Mouse (Mus musculus) liver, postnatal 0 days (tissue): ENCODE data around the gene Srcin1.
A peak's percentile ranks its signal among the peaks of the same experiment; 100 is the strongest.

Experiments used
- CTCF ChIP-seq: sonication (generic); IDR thresholded peaks from 2 replicates; pipeline ENCODE4 v1.5.1; 2016; ENCODE audit warnings: antibody characterized with exemption, low read depth
- EP300 ChIP-seq: IDR thresholded peaks from 2 replicates; pipeline ENCODE4 v1.6.1; 2016; ENCODE audit warnings: antibody characterized with exemption, low read depth, mild to moderate bottlenecking

DNA sequence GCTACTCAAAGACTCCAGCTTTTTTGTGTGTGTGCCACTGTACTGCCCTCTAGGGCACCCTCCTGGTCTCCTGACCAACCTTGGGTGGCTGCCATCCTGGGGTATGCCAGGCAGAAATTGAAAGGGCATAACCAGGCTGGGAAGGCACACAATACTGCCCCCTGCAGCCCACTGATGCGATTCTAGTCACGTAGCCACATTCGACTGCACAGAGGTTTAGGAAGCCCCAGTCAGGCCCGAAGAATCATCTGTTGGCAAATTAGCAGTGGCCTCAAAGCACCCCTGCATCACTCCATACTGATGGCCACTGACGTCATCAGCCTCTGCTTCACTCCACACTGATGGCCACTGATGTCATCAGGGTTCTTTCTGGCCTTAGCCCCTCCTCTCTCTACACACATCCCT lies 43.4 kb upstream of the Srcin1 start:
- TF ChIP-seq CTCF (peak; percentile 52), EP300 (no peak)
